Mouse (Mus musculus): ENCODE results near the gene Wwtr1. TPM values are rescaled to one million over a fixed set of nuclear protein-coding genes. Genes with fewer than 3 reads are reported as not detected.

Gene Wwtr1
- polyA plus RNA-seq, 1 experiment from 2014 or later = 11.2 TPM

- no peak for ATAC-seq (ENCODE audit: low FRiP score)
- DNase-seq (ENCODE audit: low spot score, missing footprints) = no peak
- Histone ChIP-seq H3K4me2 (no peak overlapping the region), H3K4me1 (ENCODE audit: control insufficient read depth, insufficient read depth, low read length) (0 out of 2 replicates have a peak, but pooled peaks cover 2% of the 10 kb centered on the region), H3K36me3 (ENCODE audit: control insufficient read depth, insufficient read depth, low read length) (no peaks in the 10 kb centered on the region), H3K4me3 (ENCODE audit: low read depth, low read length) (no peak overlapping the region), H3K27me3 (ENCODE audit: control insufficient read depth, insufficient read depth, low read length) (no peaks in the 10 kb centered on the region), H3K9me3 (ENCODE audit: control insufficient read depth, low read length) (no peaks in the 10 kb centered on the region), H3K9ac (ENCODE audit: low read length) (no peak overlapping the region), H3K27ac (ENCODE audit: low read depth, low read length) (no peak overlapping the region)
- WGBS = 89% methylated on average over 5 of the region's 5 CpGs
These were observed 9.1 kb downstream of the Wwtr1 start for GRCm38 (mm10) chr3:57566655-57567054.

GRCm38 (mm10) chr3:57563627-57564026 lies 12.1 kb downstream of the Wwtr1 start:
- Histone ChIP-seq H3K4me1 (ENCODE audit: control insufficient read depth, insufficient read depth, low read length) (0 out of 2 replicates have a peak, but pooled peaks cover 2% of the 10 kb centered on the region), H3K27ac (ENCODE audit: low read depth, low read length) (no peak overlapping the region), H3K36me3 (ENCODE audit: control insufficient read depth, insufficient read depth, low read length) (no peaks in the 10 kb centered on the region; the same call in 1 of the 2 replicates), H3K4me2 (no peak overlapping the region), H3K9me3 (ENCODE audit: control insufficient read depth, low read length) (no peaks in the 10 kb centered on the region), H3K9ac (ENCODE audit: low read length) (no peak overlapping the region), H3K4me3 (ENCODE audit: low read depth, low read length) (no peak overlapping the region), H3K27me3 (ENCODE audit: control insufficient read depth, insufficient read depth, low read length) (no peaks in the 10 kb centered on the region)
- WGBS = 91% methylated on average over 5 of the region's 5 CpGs
- DNase-seq (ENCODE audit: low spot score, missing footprints) (no peak), ATAC-seq (ENCODE audit: low FRiP score) (no peak)

- Histone ChIP-seq H3K9me3 (ENCODE audit: control insufficient read depth, low read length) (no peaks in the 10 kb centered on the region), H3K27ac (ENCODE audit: low read depth, low read length) (no peak overlapping the region), H3K4me1 (ENCODE audit: control insufficient read depth, insufficient read depth, low read length) (0 out of 2 replicates have a peak, but pooled peaks cover 2% of the 10 kb centered on the region), H3K9ac (ENCODE audit: low read length) (no peak overlapping the region), H3K36me3 (ENCODE audit: control insufficient read depth, insufficient read depth, low read length) (no peaks in the 10 kb centered on the region; the same call in 1 of the 2 replicates), H3K27me3 (ENCODE audit: control insufficient read depth, insufficient read depth, low read length) (no peaks in the 10 kb centered on the region), H3K4me3 (ENCODE audit: low read depth, low read length) (no peak overlapping the region), H3K4me2 (no peak overlapping the region)
- no peak for DNase-seq (ENCODE audit: low spot score, missing footprints)
- ATAC-seq (ENCODE audit: low FRiP score) = no peak
- WGBS = 86% methylated on average over 6 of the region's 6 CpGs
These were observed 12.7 kb downstream of the Wwtr1 start for GRCm38 (mm10) chr3:57562996-57563506.

GRCm38 (mm10) chr3:57558761-57559160 lies 16.9 kb downstream of the Wwtr1 start:
- 94% methylated on average over 6 of the region's 6 CpGs for WGBS
- no peak for ATAC-seq (ENCODE audit: low FRiP score)

DNA sequence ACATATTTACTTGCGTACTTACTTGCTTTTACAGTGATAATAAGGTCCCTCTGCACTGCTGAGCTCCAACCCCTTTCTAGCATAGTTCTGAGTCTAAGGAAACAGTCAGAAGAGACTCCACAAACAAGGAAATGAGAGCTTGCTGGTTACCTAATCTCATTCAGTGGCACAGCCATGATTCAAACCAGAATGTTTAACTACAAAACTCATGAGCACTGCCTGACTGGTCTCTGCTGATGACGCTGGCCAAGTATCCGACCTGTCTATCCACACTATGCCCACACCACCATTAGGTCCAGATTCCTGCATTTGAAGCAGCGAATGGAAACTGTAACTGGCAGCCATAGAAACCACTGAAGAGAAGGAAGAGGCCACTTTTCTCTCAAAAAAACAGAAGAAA lies 18.3 kb downstream of the Wwtr1 start:
- Histone ChIP-seq H3K9me3 (ENCODE audit: control insufficient read depth, low read length) (no peaks in the 10 kb centered on the region), H3K36me3 (ENCODE audit: control insufficient read depth, insufficient read depth, low read length) (no peaks in the 10 kb centered on the region; the same call in 1 of the 2 replicates), H3K4me2 (no peak overlapping the region), H3K9ac (ENCODE audit: low read length) (no peak overlapping the region), H3K27me3 (ENCODE audit: control insufficient read depth, insufficient read depth, low read length) (no peaks in the 10 kb centered on the region), H3K27ac (ENCODE audit: low read depth, low read length) (no peak overlapping the region), H3K4me1 (ENCODE audit: control insufficient read depth, insufficient read depth, low read length) (no peaks in the 10 kb centered on the region), H3K4me3 (ENCODE audit: low read depth, low read length) (no peak overlapping the region)
- ATAC-seq (ENCODE audit: low FRiP score) = no peak
- DNase-seq (ENCODE audit: low spot score, missing footprints) = no peak
- 91% methylated on average over 4 of the region's 4 CpGs for WGBS

More at GRCm38 (mm10) chr3:57558761-57559160, 16.9 kb downstream of the Wwtr1 start:
- Histone ChIP-seq H3K27me3 (ENCODE audit: control insufficient read depth, insufficient read depth, low read length) (no peaks in the 10 kb centered on the region), H3K9me3 (ENCODE audit: control insufficient read depth, low read length) (no peaks in the 10 kb centered on the region), H3K9ac (ENCODE audit: low read length) (no peak overlapping the region), H3K4me2 (no peak overlapping the region), H3K36me3 (ENCODE audit: control insufficient read depth, insufficient read depth, low read length) (no peaks in the 10 kb centered on the region; the same call in 1 of the 2 replicates), H3K27ac (ENCODE audit: low read depth, low read length) (no peak overlapping the region), H3K4me1 (ENCODE audit: control insufficient read depth, insufficient read depth, low read length) (0 out of 2 replicates have a peak, but pooled peaks cover 2% of the 10 kb centered on the region), H3K4me3 (ENCODE audit: low read depth, low read length) (no peak overlapping the region)
- DNase-seq (ENCODE audit: low spot score, missing footprints) = no peak

DNA sequence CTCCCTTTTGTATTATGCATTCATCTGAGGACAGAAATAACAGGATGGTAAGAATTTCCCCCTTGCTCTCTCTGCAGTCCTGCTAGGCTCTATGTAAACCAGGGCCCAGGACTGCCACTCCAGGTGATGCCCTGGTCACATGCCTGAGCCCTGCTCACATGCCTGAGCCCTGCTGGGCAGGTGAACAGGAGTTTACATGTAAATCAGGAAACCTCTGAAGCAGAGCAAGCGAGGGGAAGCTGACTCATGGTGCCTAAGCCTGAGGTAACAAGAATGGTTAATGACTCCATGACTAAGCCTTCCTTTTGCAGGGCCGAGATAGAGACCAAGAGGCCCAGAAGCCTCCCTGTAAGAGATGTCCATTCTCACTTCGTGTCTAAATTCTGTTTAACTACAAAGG lies 20.1 kb downstream of the Wwtr1 start:
- no peak overlapping the region for H3K4me2 ChIP-seq
- no peak for DNase-seq (ENCODE audit: low spot score, missing footprints)
- H3K9ac ChIP-seq (ENCODE audit: low read length) = no peak overlapping the region
- ATAC-seq (ENCODE audit: low FRiP score) = no peak
- H3K4me1 ChIP-seq (ENCODE audit: control insufficient read depth, insufficient read depth, low read length) = no peaks in the 10 kb centered on the region
- WGBS = 59% methylated on average over 3 of the region's 3 CpGs
- no peak overlapping the region for H3K4me3 ChIP-seq (ENCODE audit: low read depth, low read length)
- no peaks in the 10 kb centered on the region; the same call in 1 of the 2 replicates for H3K36me3 ChIP-seq (ENCODE audit: control insufficient read depth, insufficient read depth, low read length)
- H3K27ac ChIP-seq (ENCODE audit: low read depth, low read length) = no peak overlapping the region
- no peaks in the 10 kb centered on the region for H3K9me3 ChIP-seq (ENCODE audit: control insufficient read depth, low read length)
- no peaks in the 10 kb centered on the region for H3K27me3 ChIP-seq (ENCODE audit: control insufficient read depth, insufficient read depth, low read length)

DNA sequence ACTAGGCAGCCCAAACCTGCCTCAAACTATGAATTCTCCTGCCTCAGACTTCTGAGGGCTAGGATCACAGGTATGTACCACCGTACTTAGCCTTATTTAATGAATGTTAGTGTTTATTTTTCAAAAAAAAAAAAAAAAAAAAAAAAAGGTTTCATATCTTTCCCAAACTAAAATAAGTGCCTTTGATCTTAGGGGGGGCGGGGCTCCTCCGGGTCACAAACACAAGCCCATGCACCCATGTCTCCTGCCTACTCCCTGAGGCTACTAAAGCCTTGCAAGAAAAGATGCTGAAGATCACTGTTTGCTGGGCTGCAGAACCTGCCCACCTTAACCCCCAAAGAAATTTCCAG lies 20.8 kb downstream of the Wwtr1 start:
- 90% methylated on average over 3 of the region's 3 CpGs for WGBS
- DNase-seq (ENCODE audit: low spot score, missing footprints) (no peak), ATAC-seq (ENCODE audit: low FRiP score) (no peak)
- Histone ChIP-seq H3K27ac (ENCODE audit: low read depth, low read length) (no peak overlapping the region), H3K36me3 (ENCODE audit: control insufficient read depth, insufficient read depth, low read length) (no peaks in the 10 kb centered on the region; the same call in 1 of the 2 replicates), H3K4me2 (no peak overlapping the region), H3K4me1 (ENCODE audit: control insufficient read depth, insufficient read depth, low read length) (no peaks in the 10 kb centered on the region), H3K9me3 (ENCODE audit: control insufficient read depth, low read length) (no peaks in the 10 kb centered on the region), H3K27me3 (ENCODE audit: control insufficient read depth, insufficient read depth, low read length) (no peaks in the 10 kb centered on the region), H3K9ac (ENCODE audit: low read length) (no peak overlapping the region), H3K4me3 (ENCODE audit: low read depth, low read length) (no peak overlapping the region)

GRCm38 (mm10) chr3:57554124-57554889 lies 21.4 kb downstream of the Wwtr1 start:
- DNase-seq (ENCODE audit: low spot score, missing footprints) (no peak), ATAC-seq (ENCODE audit: low FRiP score) (no peak)
- WGBS = 92% methylated on average over 10 of the region's 10 CpGs
- H3K4me1 ChIP-seq (ENCODE audit: control insufficient read depth, insufficient read depth, low read length) = no peaks in the 10 kb centered on the region
- H3K4me3 ChIP-seq (ENCODE audit: low read depth, low read length) = no peak overlapping the region
- no peaks in the 10 kb centered on the region; the same call in 1 of the 2 replicates for H3K36me3 ChIP-seq (ENCODE audit: control insufficient read depth, insufficient read depth, low read length)
- no peak overlapping the region for H3K9ac ChIP-seq (ENCODE audit: low read length)
- H3K9me3 ChIP-seq (ENCODE audit: control insufficient read depth, low read length) = no peaks in the 10 kb centered on the region
- no peaks in the 10 kb centered on the region for H3K27me3 ChIP-seq (ENCODE audit: control insufficient read depth, insufficient read depth, low read length)
- no peak overlapping the region for H3K27ac ChIP-seq (ENCODE audit: low read depth, low read length)
- no peak overlapping the region for H3K4me2 ChIP-seq

GRCm38 (mm10) chr3:57553108-57553507 lies 22.6 kb downstream of the Wwtr1 start:
- Histone ChIP-seq H3K4me2 (no peak overlapping the region), H3K36me3 (ENCODE audit: control insufficient read depth, insufficient read depth, low read length) (no peaks in the 10 kb centered on the region), H3K4me3 (ENCODE audit: low read depth, low read length) (no peak overlapping the region), H3K27me3 (ENCODE audit: control insufficient read depth, insufficient read depth, low read length) (no peaks in the 10 kb centered on the region), H3K9ac (ENCODE audit: low read length) (no peak overlapping the region), H3K27ac (ENCODE audit: low read depth, low read length) (no peak overlapping the region), H3K9me3 (ENCODE audit: control insufficient read depth, low read length) (no peaks in the 10 kb centered on the region), H3K4me1 (ENCODE audit: control insufficient read depth, insufficient read depth, low read length) (no peaks in the 10 kb centered on the region)
- ATAC-seq (ENCODE audit: low FRiP score) (no peak), DNase-seq (ENCODE audit: low spot score, missing footprints) (no peak)
- WGBS = 94% methylated on average over 5 of the region's 5 CpGs
